Mouse (Mus musculus) right cerebral cortex, adult 18-20 months (tissue): Measurements from ENCODE around the gene Calb2.

Experiments used
- DNase-seq: peaks from one replicate; pipeline ENCODE4 v3.0.0; 2022; ENCODE audit warnings: mixed read lengths

The Calb2 gene

GRCm38 (mm10) chr8:110102653-110103052, 65.4 kb downstream of the Calb2 start, which contains the start of gene Gm17720:
Gene Gm17720, minus strand, starts transcription at chr8:110102753.
- DNase-seq, result no peak

- no peak for DNase-seq
These were observed 66.3 kb downstream of the Calb2 start for GRCm38 (mm10) chr8:110101676-110102075.

- no peak for DNase-seq
These were observed 67.1 kb downstream of the Calb2 start, which contains the start of gene Gm21964 for GRCm38 (mm10) chr8:110100907-110101306. Gene Gm21964, plus strand, starts transcription at chr8:110101207.

- no peak for DNase-seq
These were observed 76.1 kb downstream of the Calb2 start for GRCm38 (mm10) chr8:110091869-110092268.
